Mouse (Mus musculus): ENCODE measurements around the gene Ank2. TPM values are rescaled to one million over a fixed set of nuclear protein-coding genes. Genes with fewer than 3 reads are reported as not detected.

Gene Ank2
- total RNA-seq, 1 experiment from 2014 or later, result 57.0 TPM

- no peak for DNase-seq
These were observed 385.9 kb downstream of the Ank2 start for GRCm38 (mm10) chr3:127113238-127113637.

GRCm38 (mm10) chr3:127109413-127109812 lies 389.7 kb downstream of the Ank2 start:
- no peak for DNase-seq

- DNase-seq, result no peak
These were observed 390.7 kb downstream of the Ank2 start for GRCm38 (mm10) chr3:127108481-127108880.

- no peak for DNase-seq
These were observed 391.9 kb downstream of the Ank2 start for GRCm38 (mm10) chr3:127107281-127107680.

- no peak for DNase-seq
These were observed 397.8 kb downstream of the Ank2 start for GRCm38 (mm10) chr3:127101326-127101725.

GRCm38 (mm10) chr3:127097745-127098144 lies 401.4 kb downstream of the Ank2 start:
- no peak for DNase-seq

GRCm38 (mm10) chr3:127097106-127097505 lies 402.0 kb downstream of the Ank2 start:
- DNase-seq, result no peak

GRCm38 (mm10) chr3:127093631-127094030 lies 405.5 kb downstream of the Ank2 start:
- DNase-seq, result no peak

GRCm38 (mm10) chr3:127087574-127087973 lies 411.6 kb downstream of the Ank2 start:
- no peak for DNase-seq

- DNase-seq, result no peak
These were observed 412.2 kb downstream of the Ank2 start for GRCm38 (mm10) chr3:127086834-127087506.

GRCm38 (mm10) chr3:127077369-127077768 lies 421.8 kb downstream of the Ank2 start:
- DNase-seq, result no peak

GRCm38 (mm10) chr3:127075531-127076280 lies 423.4 kb downstream of the Ank2 start:
- DNase-seq, result no peak

GRCm38 (mm10) chr3:127071471-127071870 lies 427.7 kb downstream of the Ank2 start:
- peak; percentile 4 for DNase-seq

- DNase-seq, result no peak
These were observed 435.3 kb downstream of the Ank2 start for GRCm38 (mm10) chr3:127063654-127064386.

- DNase-seq, result no peak
These were observed 439.5 kb downstream of the Ank2 start for GRCm38 (mm10) chr3:127059671-127060070.

GRCm38 (mm10) chr3:127041288-127041687 lies 457.9 kb downstream of the Ank2 start:
- no peak for DNase-seq

- peak; percentile 63 for DNase-seq
These were observed 460.6 kb downstream of the Ank2 start for GRCm38 (mm10) chr3:127038570-127038969.

GRCm38 (mm10) chr3:127036118-127036517 lies 463.0 kb downstream of the Ank2 start:
- no peak for DNase-seq

- DNase-seq, result no peak
These were observed 463.6 kb downstream of the Ank2 start for GRCm38 (mm10) chr3:127035540-127035939.

GRCm38 (mm10) chr3:127034983-127035382 lies 464.2 kb downstream of the Ank2 start:
- DNase-seq, result no peak

- no peak for DNase-seq
These were observed 475.2 kb downstream of the Ank2 start for GRCm38 (mm10) chr3:127023992-127024391.

- DNase-seq, result no peak
These were observed 479.0 kb downstream of the Ank2 start for GRCm38 (mm10) chr3:127020167-127020566.

GRCm38 (mm10) chr3:127019728-127020127 lies 479.4 kb downstream of the Ank2 start:
- DNase-seq, result no peak
